Mouse (Mus musculus) thymus, postnatal 25 days (tissue): ENCODE data around the gene Pdia2.

Source experiments
- DNase-seq: peaks from one replicate; pipeline ENCODE4 v3.0.0; 2022

Pdia2 gene

GRCm38 (mm10) chr17:26198892-26199291 is at the start of gene Pdia2:
TSS of gene Pdia2 (minus strand) at chr17:26199087.
- DNase-seq: no peak

GRCm38 (mm10) chr17:26244101-26244841 is 45.4 kb upstream of the Pdia2 start, which contains the start of gene Fam234a:
TSS of gene Fam234a (minus strand) at chr17:26244242.
- peak; percentile 88 for DNase-seq

- DNase-seq: peak; percentile 57
These were observed 44.7 kb upstream of the Pdia2 start for GRCm38 (mm10) chr17:26243471-26244100.

- no peak for DNase-seq
These were observed 42.1 kb upstream of the Pdia2 start for GRCm38 (mm10) chr17:26240990-26241389.

- no peak for DNase-seq
These were observed 41.4 kb upstream of the Pdia2 start for GRCm38 (mm10) chr17:26240120-26240790.

- no peak for DNase-seq
These were observed 40.7 kb upstream of the Pdia2 start for GRCm38 (mm10) chr17:26239551-26239950.

GRCm38 (mm10) chr17:26237667-26238066 is 38.8 kb upstream of the Pdia2 start:
- no peak for DNase-seq

- no peak for DNase-seq
These were observed 36.4 kb upstream of the Pdia2 start for GRCm38 (mm10) chr17:26235077-26235815.

GRCm38 (mm10) chr17:26234386-26234785 is 35.5 kb upstream of the Pdia2 start:
- no peak for DNase-seq

- DNase-seq: peak; percentile 33
These were observed 34.0 kb upstream of the Pdia2 start for GRCm38 (mm10) chr17:26232863-26233262.

- no peak for DNase-seq
These were observed 32.3 kb upstream of the Pdia2 start for GRCm38 (mm10) chr17:26231156-26231555.

GRCm38 (mm10) chr17:26229776-26230175 is 30.9 kb upstream of the Pdia2 start:
- no peak for DNase-seq

- DNase-seq: no peak
These were observed 26.3 kb upstream of the Pdia2 start for GRCm38 (mm10) chr17:26225150-26225549.

GRCm38 (mm10) chr17:26221508-26221907 is 22.6 kb upstream of the Pdia2 start:
- no peak for DNase-seq

- DNase-seq: no peak
These were observed 13.8 kb upstream of the Pdia2 start for GRCm38 (mm10) chr17:26212681-26213080.

- DNase-seq: no peak
These were observed 13.4 kb upstream of the Pdia2 start for GRCm38 (mm10) chr17:26212241-26212640.

- no peak for DNase-seq
These were observed 8.8 kb upstream of the Pdia2 start, which contains the start of gene Arhgdig for GRCm38 (mm10) chr17:26207686-26208085. TSS of gene Arhgdig (minus strand) at chr17:26207786.

GRCm38 (mm10) chr17:26206392-26206791 is 7.5 kb upstream of the Pdia2 start:
- no peak for DNase-seq

GRCm38 (mm10) chr17:26204766-26205165 is 5.9 kb upstream of the Pdia2 start:
- no peak for DNase-seq

GRCm38 (mm10) chr17:26203321-26203811 is 4.5 kb upstream of the Pdia2 start:
- peak; percentile 25 for DNase-seq

GRCm38 (mm10) chr17:26202737-26203136 is 3.9 kb upstream of the Pdia2 start, which contains the start of gene Rgs11:
TSS of gene Rgs11 (plus strand) at chr17:26202951.
- DNase-seq: peak; percentile 46

GRCm38 (mm10) chr17:26201998-26202397 is 3.1 kb upstream of the Pdia2 start:
- no peak for DNase-seq
